Mouse (Mus musculus) CH12F3 (cell line): Measurements from ENCODE around the gene Cib4.

Experiments used
- in situ Hi-C: fragments of 300-500 bp; cut with MboI; formaldehyde crosslinking; loops from 2 replicates; pipeline ENCODE4 v1.14.3; 2020; ENCODE audit warnings: low sequenced_read_pairs

Gene Cib4

DNA sequence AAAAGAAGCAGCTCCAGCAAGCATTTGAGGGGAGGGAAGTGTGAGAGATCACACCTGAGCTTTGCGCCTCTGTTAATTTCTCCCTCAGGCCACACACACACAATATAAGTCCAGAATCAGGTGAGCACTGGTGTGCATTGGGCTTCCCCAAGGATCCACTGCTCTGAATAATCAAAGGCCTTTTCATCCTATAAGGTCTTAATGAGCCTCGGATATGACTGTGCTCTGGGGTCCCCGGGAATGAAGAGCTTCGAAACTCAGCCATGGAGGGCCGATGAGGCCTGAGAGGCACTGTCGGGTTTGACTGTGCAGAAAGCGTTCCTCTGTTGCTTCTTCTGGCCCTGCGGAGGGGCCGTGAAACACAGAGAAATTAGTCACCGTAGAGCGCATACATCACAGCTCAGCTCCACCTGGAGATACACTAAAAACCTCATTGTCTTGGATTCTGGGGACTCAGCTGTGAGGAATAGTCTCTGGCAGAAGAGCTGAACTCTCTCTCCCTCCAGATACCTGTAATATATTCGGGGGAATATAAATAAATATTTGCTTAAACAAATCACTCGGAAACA is 101.2 kb downstream of the Cib4 start:
- in situ Hi-C loops: no loop called here

DNA sequence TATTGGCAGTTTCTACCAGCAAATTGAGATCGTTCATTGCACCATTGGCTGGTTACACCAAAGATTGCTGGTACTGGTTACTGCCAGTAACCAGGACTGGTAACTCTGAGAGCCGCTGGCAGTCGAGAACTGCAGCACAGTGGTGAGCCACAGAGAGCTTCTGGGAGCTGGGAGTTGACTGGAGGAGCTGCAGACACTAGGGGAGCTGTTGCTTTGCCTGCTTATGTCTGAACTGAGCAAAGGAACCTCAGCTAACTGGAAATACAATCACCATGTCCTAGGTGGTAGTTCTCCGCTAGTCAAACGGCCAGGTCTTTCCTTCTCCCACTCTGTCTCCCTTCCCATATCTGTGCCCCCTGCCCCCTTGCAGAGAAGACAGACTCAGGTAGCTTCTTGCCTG is 103.4 kb downstream of the Cib4 start:
- in situ Hi-C loops: no loop called here

DNA sequence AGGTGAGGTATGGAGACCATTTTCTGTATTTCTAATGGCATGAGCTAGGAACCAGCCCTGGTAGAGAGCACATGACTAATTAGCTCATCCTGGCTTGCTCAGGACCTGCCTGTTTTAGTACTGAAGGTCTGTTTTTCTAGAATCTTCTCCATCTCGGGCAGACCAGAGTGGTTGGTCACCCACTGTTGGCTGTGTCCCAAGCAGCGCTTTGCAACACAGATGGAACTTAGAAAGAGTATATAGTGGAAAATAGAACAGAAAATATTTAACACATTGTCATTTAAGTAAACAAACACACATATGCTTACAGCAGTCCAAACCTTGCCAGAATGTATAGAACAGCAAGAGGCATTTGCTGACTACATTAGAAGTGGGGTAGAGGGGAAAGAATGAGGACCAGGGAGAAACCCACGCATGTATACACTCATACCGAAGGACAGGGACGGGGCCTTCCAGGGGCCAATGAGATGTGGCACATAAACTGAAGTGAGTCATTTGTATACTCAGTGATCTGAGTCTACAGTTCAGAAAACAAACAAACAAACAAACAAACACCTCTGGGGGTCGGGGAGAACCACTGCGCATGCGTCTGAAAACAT is 105.2 kb downstream of the Cib4 start:
- in situ Hi-C loops: no loop called here

DNA sequence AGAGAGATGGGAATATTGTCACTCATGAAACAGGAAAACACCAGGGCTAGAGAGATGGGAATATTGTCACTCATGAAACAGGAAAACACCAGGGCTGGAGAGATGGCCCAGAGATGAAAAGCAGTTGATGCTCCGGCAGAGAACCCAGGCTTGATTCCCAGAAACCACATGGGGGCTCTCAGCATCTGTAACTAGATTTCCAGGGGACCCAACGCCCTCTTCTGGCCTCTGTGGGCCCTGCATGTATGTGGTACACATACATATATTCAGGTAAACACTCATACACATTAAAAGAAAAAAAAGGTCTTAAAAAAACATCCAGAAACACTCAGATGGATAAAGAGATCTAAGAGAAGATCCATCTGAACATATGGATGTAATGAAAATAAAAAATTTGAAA is 106.7 kb downstream of the Cib4 start:
- in situ Hi-C loops: no loop called here
